ENCODE assay signal across 9 mouse cellular contexts in the genomic region with DNA sequence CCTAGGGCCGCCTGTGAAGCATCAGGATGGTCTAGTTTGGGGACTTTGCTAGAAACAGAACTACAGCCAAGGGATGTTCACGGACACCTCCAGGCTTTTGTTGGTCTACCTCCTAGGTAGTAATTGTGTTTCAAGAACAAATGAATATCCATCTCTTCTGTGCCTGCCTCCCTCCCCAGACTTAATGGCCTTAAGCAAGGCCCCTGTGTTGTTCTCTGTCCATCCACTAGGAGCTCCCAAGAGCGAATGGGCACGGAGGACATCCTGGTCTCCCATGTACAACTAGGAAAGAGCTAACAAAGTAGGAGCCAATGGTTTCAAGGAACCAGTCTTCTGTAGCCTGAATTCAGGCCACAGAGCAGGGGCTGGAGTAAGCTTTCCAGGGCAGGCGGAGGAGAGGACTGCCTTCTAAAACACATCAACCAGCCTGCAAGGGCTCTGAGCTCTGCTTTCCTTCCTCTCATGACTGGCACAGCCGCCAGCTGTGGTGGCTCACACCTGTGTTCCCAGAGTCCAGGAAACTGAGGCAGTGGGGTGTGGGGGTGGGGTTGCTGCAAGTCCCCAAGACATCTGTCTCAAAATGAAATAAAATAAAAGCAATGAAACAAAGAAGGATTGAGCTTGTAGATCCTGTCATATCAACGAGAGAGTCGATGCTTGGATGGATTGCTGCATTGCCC.
DNase-seq lines count a peak whose midpoint lies in the region; ATAC-seq lines count a peak whose summit lies in the region.
"Had no signal": no experiment of that assay in that cellular context is flagged by ENCODE, and none has a peak within 500 bp of the region (broad histone marks: within the 10 kb centered on the region; RNA-seq: fewer than 3 reads in every experiment).

No protein-coding gene starts in this region.

- H3K27me3 ChIP-seq in kidney, embryonic 14.5 days (ENCODE audit: control insufficient read depth, insufficient read depth, low read length): peaks cover 55% of the 10 kb centered on the region

- no peak overlapping the region for H3K4me3 ChIP-seq in kidney, embryonic 14.5 days (ENCODE audit: low read length)
- H3K4me3 ChIP-seq: liver, embryonic 13.5 days had no signal

- ATAC-seq in kidney, embryonic 14.5 days (ENCODE audit: low FRiP score, low TSS enrichment): no peak
- ATAC-seq in common myeloid progenitor, adult 5-6 weeks (replicated peaks; ENCODE audit: low read depth, poor library complexity, severe bottlenecking): peak; percentile 40; the same call in 1 of the 2 replicates

- H3K9ac ChIP-seq in kidney, embryonic 14.5 days (ENCODE audit: low read depth, low read length): no peak overlapping the region
- H3K9ac ChIP-seq: embryonic facial prominence, embryonic 15.5 days; liver, embryonic 13.5 days had no signal

- H3K4me1 ChIP-seq in kidney, embryonic 14.5 days (ENCODE audit: control insufficient read depth, insufficient read depth, low read length): peaks cover 24% of the 10 kb centered on the region

- H3K36me3 ChIP-seq in kidney, embryonic 14.5 days (ENCODE audit: control insufficient read depth, insufficient read depth, low read length): no peaks in the 10 kb centered on the region
- H3K36me3 ChIP-seq: embryonic facial prominence, embryonic 15.5 days; liver, embryonic 13.5 days had no signal

- no peak overlapping the region for H3K4me2 ChIP-seq in kidney, embryonic 14.5 days (replicated peaks; ENCODE audit: low read depth, low read length)

- DNase-seq in kidney, adult 18-20 months: peak; percentile 14
- DNase-seq in ES-CJ7 (ENCODE audit: low read depth, low spot score): peak; percentile 84
- DNase-seq in naive thymus-derived CD4-positive, alpha-beta T cell, adult 2 months (ENCODE audit: low read depth): peak; percentile 27
- no peak for DNase-seq in ovary, postnatal 14 days (ENCODE audit: low spot score)
- DNase-seq in spleen, adult 18-20 months: no peak
- DNase-seq: liver, embryonic 13.5 days had no signal

- no peak overlapping the region for H3K27ac ChIP-seq in kidney, embryonic 14.5 days (ENCODE audit: low read depth, low read length)
- H3K27ac ChIP-seq: embryonic facial prominence, embryonic 15.5 days; liver, embryonic 13.5 days had no signal

- no peaks in the 10 kb centered on the region for H3K9me3 ChIP-seq in kidney, embryonic 14.5 days (ENCODE audit: control insufficient read depth, low read length)
- H3K9me3 ChIP-seq: embryonic facial prominence, embryonic 15.5 days; liver, embryonic 13.5 days had no signal

- 61% methylated on average over 8 of the region's 8 CpGs for WGBS in kidney, embryonic 14.5 days

Comparison
In these comparisons a context has a peak if more than half of its experiments do, and no peak if none do; other contexts are left out.
1. DNase-seq: peak in kidney, adult 18-20 months (single experiment), ES-CJ7 (single experiment) and naive thymus-derived CD4-positive, alpha-beta T cell, adult 2 months (single experiment); none in ovary, postnatal 14 days (single experiment) and spleen, adult 18-20 months (0 of 2).